Mouse (Mus musculus) embryonic stem cell, embryonic (primary cell): Measurements from ENCODE around the gene Dhx30.

ENCODE experiments used
- CTCF ChIA-PET, 4 experiments: fragments of 300-600 bp in 2 of 4; fragments of 350-600 bp in 2 of 4; sonication (Branson Sonifier 250); formaldehyde crosslinking; loops; one replicate each; lab custom pipeline; 2022; ENCODE audit warnings: inconsistent platforms in 2 of 4; lab: Charles Lee
- POLR2A ChIA-PET, 4 experiments: fragments of 300-600 bp in 2 of 4; fragments of 350-600 bp in 2 of 4; sonication (Branson Sonifier 250); formaldehyde crosslinking; loops; one replicate each; lab custom pipeline; 2022; ENCODE audit warnings: antibody characterized with exemption in 4 of 4, inconsistent platforms in 1 of 4; lab: Charles Lee

Gene Dhx30

GRCm38 (mm10) chr9:110118249-110118648 lies 619 bp upstream of the Dhx30 start:
- POLR2A ChIA-PET = interaction anchor here (0.6 to 4.7 kb wide), 21 partner anchors 8 to 243 kb away, joined by 3 to 91 read pairs (median 5); partner anchors contain the start of genes Cdc25a (in 1 of the 4) and Map4 (in 1 of the 4)

GRCm38 (mm10) chr9:110116977-110117778 lies 452 bp downstream of the Dhx30 start, which contains the start of gene Smarcc1:
Smarcc1 (plus strand) TSS chr9:110117708.
- CTCF ChIA-PET = interaction anchor here (0.6 to 1.8 kb wide), 8 partner anchors 13 to 519 kb away, joined by 3 to 6 read pairs (median 4); no protein-coding TSS in a partner anchor
- POLR2A ChIA-PET = interaction anchor here (0.6 to 4.7 kb wide), 24 partner anchors 9 to 242 kb away, joined by 3 to 91 read pairs (median 4); partner anchors contain the start of genes Map4 (in 2 of the 4) and Cdc25a (in 1 of the 4)

More at GRCm38 (mm10) chr9:110118249-110118648, 619 bp upstream of the Dhx30 start:
- CTCF ChIA-PET = interaction anchor here (0.5 to 1.8 kb wide), 5 partner anchors 17 to 226 kb away, joined by 3 to 5 read pairs (median 3); no protein-coding TSS in a partner anchor

GRCm38 (mm10) chr9:110116353-110116976 lies 1.2 kb downstream of the Dhx30 start:
- CTCF ChIA-PET = interaction anchor here in 2 of 4 experiments (0.6 to 1.5 kb wide), 3 partner anchors 15 to 291 kb away, joined by 3 to 6 read pairs (median 4); no protein-coding TSS in a partner anchor
- POLR2A ChIA-PET = interaction anchor here in 3 of 4 experiments (0.6 to 4.7 kb wide), 13 partner anchors 10 to 181 kb away, joined by 3 to 91 read pairs (median 6); no protein-coding TSS in a partner anchor

GRCm38 (mm10) chr9:110100627-110101600 lies 16.7 kb downstream of the Dhx30 start:
- ChIA-PET POLR2A (interaction anchor here (0.5 to 3.4 kb wide), 55 partner anchors 8 to 284 kb away, joined by 3 to 26 read pairs (median 4); partner anchors contain the start of genes Dhx30 (in 3 of the 4), Smarcc1 (in 3 of the 4), Cdc25a (in 1 of the 4) and Elp6 (in 1 of the 4)), CTCF (interaction anchor here (0.5 to 2.6 kb wide), 54 partner anchors 8 to 605 kb away, joined by 3 to 23 read pairs (median 3); partner anchors contain the start of genes Dhx30 (in 2 of the 4) and Smarcc1 (in 2 of the 4))

- POLR2A ChIA-PET = interaction anchor here in 3 of 4 experiments (0.5 to 2.1 kb wide), 5 partner anchors 10 to 1066 kb away, joined by 3 to 11 read pairs (median 3); no protein-coding TSS in a partner anchor
Measured at GRCm38 (mm10) chr9:110097791-110098190, 19.8 kb downstream of the Dhx30 start.

GRCm38 (mm10) chr9:110094761-110095160 lies 22.9 kb downstream of the Dhx30 start:
- CTCF ChIA-PET = interaction anchor here (0.6 to 2.4 kb wide), 10 partner anchors 11 to 203 kb away, joined by 3 to 9 read pairs (median 4); no protein-coding TSS in a partner anchor
- POLR2A ChIA-PET = interaction anchor here in 3 of 4 experiments (0.6 to 3.3 kb wide), 10 partner anchors 10 to 200 kb away, joined by 3 to 16 read pairs (median 4); partner anchors contain the start of genes Dhx30 (in 1 of the 3) and Smarcc1 (in 1 of the 3)

More at GRCm38 (mm10) chr9:110097791-110098190, 19.8 kb downstream of the Dhx30 start:
- CTCF ChIA-PET = interaction anchor here in 1 of 4 experiments (0.7 kb wide), 1 partner anchor 13 kb away, joined by 11 read pairs; no protein-coding TSS in a partner anchor

GRCm38 (mm10) chr9:110093303-110093702 lies 24.3 kb downstream of the Dhx30 start:
- ChIA-PET POLR2A (interaction anchor here in 3 of 4 experiments (1.0 to 3.3 kb wide), 11 partner anchors 9 to 203 kb away, joined by 3 to 16 read pairs (median 5); no protein-coding TSS in a partner anchor), CTCF (interaction anchor here (0.6 to 2.6 kb wide), 13 partner anchors 8 to 201 kb away, joined by 3 to 12 read pairs (median 4); no protein-coding TSS in a partner anchor)

GRCm38 (mm10) chr9:110085693-110086092 lies 31.9 kb downstream of the Dhx30 start:
- CTCF ChIA-PET = interaction anchor here in 1 of 4 experiments (0.7 kb wide), 1 partner anchor 210 kb away, joined by 3 read pairs; the partner anchor contains the start of gene Cdc25a
- POLR2A ChIA-PET = interaction anchor here in 2 of 4 experiments (1.2 to 2.9 kb wide), 4 partner anchors 8 to 89 kb away, joined by 3 to 16 read pairs (median 6); no protein-coding TSS in a partner anchor

- POLR2A ChIA-PET = interaction anchor here in 3 of 4 experiments (0.5 to 2.9 kb wide), 25 partner anchors 9 to 197 kb away, joined by 3 to 16 read pairs (median 3); partner anchors contain the start of genes Dhx30 (in 1 of the 3), Map4 (in 1 of the 3) and Smarcc1 (in 1 of the 3)
- CTCF ChIA-PET = interaction anchor here (0.5 to 2.4 kb wide), 12 partner anchors 9 to 190 kb away, joined by 3 to 14 read pairs (median 4); no protein-coding TSS in a partner anchor
Measured at GRCm38 (mm10) chr9:110084201-110084964, 33.2 kb downstream of the Dhx30 start.

GRCm38 (mm10) chr9:110081066-110081465 lies 36.6 kb downstream of the Dhx30 start:
- CTCF ChIA-PET = interaction anchor here in 1 of 4 experiments (1.0 kb wide), 1 partner anchor 9 kb away, joined by 3 read pairs; no protein-coding TSS in a partner anchor
- POLR2A ChIA-PET = interaction anchor here in 2 of 4 experiments (1.0 to 2.7 kb wide), 7 partner anchors 8 to 150 kb away, joined by 3 to 10 read pairs (median 4); no protein-coding TSS in a partner anchor

GRCm38 (mm10) chr9:110076468-110076867 lies 41.2 kb downstream of the Dhx30 start:
- ChIA-PET POLR2A (interaction anchor here (0.6 to 4.2 kb wide), 20 partner anchors 8 to 177 kb away, joined by 3 to 20 read pairs (median 4); no protein-coding TSS in a partner anchor), CTCF (interaction anchor here in 3 of 4 experiments (0.6 to 2.1 kb wide), 25 partner anchors 13 to 330 kb away, joined by 3 to 15 read pairs (median 4); no protein-coding TSS in a partner anchor)

- CTCF ChIA-PET = interaction anchor here (0.5 to 2.7 kb wide), 19 partner anchors 9 to 1004 kb away, joined by 3 to 11 read pairs (median 4); partner anchors contain the start of genes Dhx30 (in 1 of the 4) and Smarcc1 (in 1 of the 4)
- POLR2A ChIA-PET = interaction anchor here in 3 of 4 experiments (0.9 to 3.2 kb wide), 14 partner anchors 9 to 177 kb away, joined by 3 to 18 read pairs (median 4); partner anchors contain the start of genes Dhx30 (in 1 of the 3) and Smarcc1 (in 1 of the 3)
Measured at GRCm38 (mm10) chr9:110071843-110072242, 45.8 kb downstream of the Dhx30 start.

- POLR2A ChIA-PET = interaction anchor here in 2 of 4 experiments (0.7 to 3.2 kb wide), 7 partner anchors 8 to 172 kb away, joined by 3 to 18 read pairs (median 4); no protein-coding TSS in a partner anchor
- CTCF ChIA-PET = interaction anchor here in 3 of 4 experiments (0.5 to 2.7 kb wide), 4 partner anchors 20 to 94 kb away, joined by 6 to 11 read pairs (median 8); no protein-coding TSS in a partner anchor
Measured at GRCm38 (mm10) chr9:110071011-110071410, 46.6 kb downstream of the Dhx30 start.

GRCm38 (mm10) chr9:110070358-110070757 lies 47.3 kb downstream of the Dhx30 start:
- ChIA-PET CTCF (interaction anchor here in 2 of 4 experiments (0.6 to 2.7 kb wide), 3 partner anchors 25 to 85 kb away, joined by 4 to 9 read pairs (median 6); no protein-coding TSS in a partner anchor), POLR2A (interaction anchor here in 1 of 4 experiments (0.7 to 3.2 kb wide), 4 partner anchors 9 to 156 kb away, joined by 3 to 18 read pairs (median 3); no protein-coding TSS in a partner anchor)
